Mouse (Mus musculus) lung, embryonic 16.5 days (tissue): ENCODE data around the gene Tspan11. TPM values are rescaled to one million over a fixed set of nuclear protein-coding genes. Genes with fewer than 3 reads are reported as not detected.

Source experiments
- ATAC-seq: fragments of 200-750 bp; cut with Nextera tagmentation; 2 replicates; pipeline ENCODE4 v1.8.0; 2017; ENCODE audit warnings: low read depth, mild to moderate bottlenecking, moderate library complexity
- H3K27ac ChIP-seq: fragments of 300-500 bp; sonication (generic); 2 replicates; pipeline ENCODE4 v1.5.1; 2014; ENCODE audit warnings: mild to moderate bottlenecking, control low read depth, low read length
- H3K27me3 ChIP-seq: fragments of 300-500 bp; sonication (generic); 2 replicates; pipeline ENCODE4 v1.6.1; 2014; ENCODE audit warnings: low read depth, low read length, mixed read lengths; ENCODE audit not compliant: control insufficient read depth, insufficient read depth
- H3K36me3 ChIP-seq: fragments of 300-500 bp; sonication (generic); 2 replicates; pipeline ENCODE4 v1.6.1; 2014; ENCODE audit warnings: low read length; ENCODE audit not compliant: control insufficient read depth, insufficient read depth
- H3K4me1 ChIP-seq: fragments of 300-500 bp; sonication (generic); replicated peaks from 2 replicates; pipeline ENCODE4 v1.6.1; 2014; ENCODE audit warnings: low read length, mixed read lengths; ENCODE audit not compliant: control insufficient read depth, insufficient read depth
- H3K4me2 ChIP-seq: fragments of 300-500 bp; sonication (generic); 2 replicates; pipeline ENCODE4 v1.6.1; 2014; ENCODE audit warnings: low read depth, low read length, control low read depth
- H3K4me3 ChIP-seq: fragments of 300-500 bp; sonication (generic); 2 replicates; pipeline ENCODE4 v1.5.1; 2014; ENCODE audit warnings: mild to moderate bottlenecking, low read length, control low read depth
- H3K9ac ChIP-seq: fragments of 300-500 bp; sonication (generic); 2 replicates; pipeline ENCODE4 v1.6.1; 2014; ENCODE audit warnings: low read length, control low read depth
- H3K9me3 ChIP-seq: fragments of 300-500 bp; sonication (generic); 2 replicates; pipeline ENCODE4 v1.6.1; 2016; ENCODE audit warnings: low read length; ENCODE audit not compliant: control insufficient read depth
- WGBS: fragments of 180-500 bp; shearing (Covaris S2); extraction: QIAGEN DNeasy Blood & Tissue Kit; methylation state at CpG from one replicate; pipeline ENCODE4 v1.1.7; 2014; 5-methylcytosine and 5-hydroxymethylcytosine counted together
- polyA plus RNA-seq: library from polyadenylated mRNA; unstranded; fragments of >200 nt; fragmentation: Nextera tagmentation; extraction: Ambion mirVana; gene quantifications from 2 replicates; pipeline ENCODE4 v1.2.1, GENCODE M21; 2015

Gene Tspan11
- polyA plus RNA-seq: 22.0 and 23.8 TPM in 2 replicates

DNA sequence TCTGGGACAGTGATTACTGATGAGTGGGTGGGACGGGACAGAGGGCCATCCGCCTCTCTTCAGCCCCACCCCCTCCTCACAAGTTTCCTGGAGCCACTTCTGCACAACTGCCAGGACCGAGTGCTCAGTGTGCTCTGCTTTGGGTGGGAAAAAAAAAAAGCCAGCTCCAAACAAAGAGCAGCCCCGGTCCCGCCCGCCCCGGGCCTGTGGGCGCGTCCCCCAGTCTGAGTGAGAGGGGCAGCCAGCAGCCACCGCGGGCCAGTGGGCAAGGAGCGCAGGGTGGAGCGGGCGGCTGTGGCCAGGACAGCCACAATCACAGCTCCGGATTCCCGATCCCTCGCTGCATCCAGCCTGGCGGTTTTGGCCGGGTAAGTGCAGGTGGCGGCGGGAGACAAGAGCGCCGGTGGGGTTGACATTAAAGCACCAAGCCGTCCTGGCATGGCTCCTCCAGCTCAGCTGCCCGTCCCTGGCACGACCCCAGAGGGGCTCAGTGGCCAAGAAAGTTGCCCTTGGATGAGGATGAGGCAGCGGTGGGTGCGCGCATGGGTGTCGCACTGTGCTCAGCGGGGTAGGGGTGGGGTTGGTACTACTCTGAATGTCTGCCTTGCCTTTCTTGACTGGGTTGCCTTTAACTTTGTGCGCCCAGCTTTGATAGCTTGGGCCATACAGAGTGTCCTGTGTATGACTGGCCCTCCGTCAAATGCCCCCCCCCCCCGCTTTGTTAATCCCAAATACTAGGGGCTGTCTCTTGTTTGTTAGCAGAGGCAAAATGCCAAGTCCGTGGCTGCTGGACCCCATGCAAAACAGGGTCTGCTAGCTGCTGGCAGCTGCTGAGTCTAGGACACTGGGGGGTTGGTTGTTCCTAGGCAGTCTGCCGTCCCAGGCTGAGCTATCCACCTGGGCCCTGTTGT, at the start of gene Tspan11:
Gene Tspan11, plus strand, starts transcription at position 79 of the 911 bp plus-strand sequence.
- H3K4me1 ChIP-seq: peaks cover 18% of the 10 kb centered on the region
- H3K9me3 ChIP-seq: no peaks in the 10 kb centered on the region
- no peaks in the 10 kb centered on the region for H3K36me3 ChIP-seq
- peak within 1 kb of the TSS; percentile 57 for H3K4me3 ChIP-seq
- H3K9ac ChIP-seq: peak within 1 kb of the TSS; percentile 74
- WGBS: 2% methylated on average over 36 of the region's 36 CpGs
- peak within 1 kb of the TSS; percentile 87 for H3K4me2 ChIP-seq
- H3K27me3 ChIP-seq: no peaks in the 10 kb centered on the region
- peak within 1 kb of the TSS; percentile 64 for H3K27ac ChIP-seq
- peak; percentile 79 for ATAC-seq

DNA sequence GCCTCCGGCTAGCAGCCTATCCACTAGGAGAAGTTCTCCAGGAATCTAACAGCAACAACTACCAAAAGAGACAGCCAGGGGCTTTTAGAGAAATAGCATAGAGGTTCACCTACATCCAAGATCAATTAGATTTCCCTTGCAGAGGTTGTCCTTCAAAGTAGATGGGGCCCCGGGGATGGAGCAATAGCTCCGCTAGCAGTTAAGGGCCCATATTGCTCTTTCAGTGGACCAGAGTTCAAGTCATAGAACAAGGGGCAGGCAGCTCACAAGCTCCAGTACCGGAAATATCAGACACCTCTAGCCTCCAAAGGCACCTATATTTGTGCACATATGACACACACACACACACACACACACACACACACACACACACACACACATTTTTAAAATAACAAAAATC, 49.5 kb upstream of the Tspan11 start:
- Histone ChIP-seq H3K9ac (no peak overlapping the region), H3K4me1 (no peaks in the 10 kb centered on the region), H3K4me3 (no peak overlapping the region), H3K36me3 (no peaks in the 10 kb centered on the region), H3K27me3 (no peaks in the 10 kb centered on the region), H3K27ac (no peak overlapping the region), H3K4me2 (no peak overlapping the region), H3K9me3 (no peaks in the 10 kb centered on the region)
- 93% methylated on average over 4 of the region's 4 CpGs for WGBS
- no peak for ATAC-seq

DNA sequence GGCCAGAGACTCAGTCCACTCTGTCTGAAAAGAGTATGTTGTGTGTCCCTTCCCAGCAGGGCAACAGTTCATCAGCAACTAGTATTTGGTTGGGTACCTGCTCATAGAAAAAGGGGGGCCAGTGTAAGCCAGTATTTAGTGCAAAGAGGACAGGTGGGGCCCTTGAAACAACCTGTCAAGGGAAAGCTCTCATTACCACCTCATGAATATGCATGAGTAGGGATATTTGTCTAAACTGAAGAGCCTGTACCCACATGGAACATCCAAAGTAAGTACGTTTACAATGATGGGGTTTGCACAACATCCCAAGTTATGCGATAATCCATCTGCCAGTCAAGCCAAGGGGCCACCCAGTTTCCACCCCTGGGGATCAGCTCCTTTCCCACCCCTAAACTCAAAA, 47.9 kb upstream of the Tspan11 start:
- WGBS: 78% methylated on average over 2 of the region's 2 CpGs
- Histone ChIP-seq H3K9me3 (no peaks in the 10 kb centered on the region), H3K9ac (no peak overlapping the region), H3K36me3 (no peaks in the 10 kb centered on the region), H3K4me3 (no peak overlapping the region), H3K4me1 (no peaks in the 10 kb centered on the region), H3K27ac (no peak overlapping the region), H3K27me3 (no peaks in the 10 kb centered on the region), H3K4me2 (no peak overlapping the region)
- no peak for ATAC-seq

DNA sequence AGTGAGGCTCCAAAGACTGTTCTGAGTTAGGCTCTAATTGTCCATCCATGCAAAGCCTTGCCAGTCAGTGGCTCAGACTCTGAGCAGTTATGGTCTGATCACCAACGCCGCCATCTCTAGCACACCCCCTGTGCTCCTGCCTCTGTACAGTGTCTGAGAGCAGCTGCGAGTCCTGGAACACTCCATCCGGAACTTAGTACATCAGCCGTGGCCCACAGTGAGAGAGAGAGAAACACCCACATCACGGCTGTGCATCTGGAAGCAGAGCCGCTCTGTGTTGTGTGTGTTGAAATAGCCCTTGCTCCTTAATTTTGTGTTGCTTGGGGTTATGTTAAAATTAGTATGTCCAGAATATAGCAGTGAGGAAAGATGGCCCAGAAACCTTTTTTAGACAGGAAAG, 47.2 kb upstream of the Tspan11 start:
- WGBS: 73% methylated on average over 7 of the region's 7 CpGs
- Histone ChIP-seq H3K4me1 (no peaks in the 10 kb centered on the region), H3K36me3 (no peaks in the 10 kb centered on the region), H3K9me3 (no peaks in the 10 kb centered on the region), H3K9ac (no peak overlapping the region), H3K27me3 (no peaks in the 10 kb centered on the region), H3K27ac (no peak overlapping the region), H3K4me2 (no peak overlapping the region), H3K4me3 (no peak overlapping the region)
- no peak for ATAC-seq

DNA sequence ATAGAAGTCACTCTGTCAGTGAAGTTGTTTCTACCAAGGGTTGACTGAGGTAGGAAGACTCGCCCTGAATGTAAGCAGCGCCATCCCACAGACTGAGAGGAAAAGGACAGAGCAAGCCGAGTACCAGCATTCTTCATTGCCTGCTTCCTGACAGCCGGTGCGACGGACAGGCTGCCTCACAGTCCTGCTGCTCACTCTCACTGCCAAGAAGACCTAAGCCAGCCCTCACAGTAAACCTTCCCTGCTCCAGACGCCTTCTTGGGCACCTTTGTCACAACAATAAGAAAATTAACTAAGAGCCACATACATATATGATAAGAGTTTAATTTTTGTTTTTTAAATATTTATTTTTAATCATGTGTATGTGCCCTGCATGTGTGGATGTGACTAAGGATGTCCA, 46.1 kb upstream of the Tspan11 start:
- Histone ChIP-seq H3K4me3 (no peak overlapping the region), H3K27ac (no peak overlapping the region), H3K4me2 (no peak overlapping the region), H3K36me3 (no peaks in the 10 kb centered on the region), H3K4me1 (no peaks in the 10 kb centered on the region), H3K9me3 (no peaks in the 10 kb centered on the region), H3K9ac (no peak overlapping the region), H3K27me3 (no peaks in the 10 kb centered on the region)
- no peak for ATAC-seq
- WGBS: 51% methylated on average over 7 of the region's 7 CpGs

DNA sequence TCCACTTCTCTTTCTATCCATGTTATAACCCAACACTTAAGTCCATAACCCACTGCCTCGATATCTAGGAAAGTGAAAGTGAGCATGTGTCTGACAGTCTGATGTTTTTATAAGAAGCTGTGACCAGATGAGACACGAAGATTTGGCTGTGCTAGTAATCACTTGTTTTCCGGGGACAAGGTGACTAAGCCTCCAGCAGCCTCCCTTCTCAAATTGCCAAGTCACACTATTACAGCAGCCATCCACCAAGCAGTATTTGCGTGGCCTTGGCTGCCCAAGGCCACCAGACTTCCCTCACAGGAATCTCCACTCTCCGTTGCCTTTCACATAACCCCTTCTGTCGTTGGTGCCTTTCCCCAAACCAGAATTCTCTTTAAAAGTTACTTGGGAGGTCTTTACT, 40.9 kb upstream of the Tspan11 start:
- H3K9ac ChIP-seq: no peak overlapping the region
- 54% methylated on average over 6 of the region's 6 CpGs for WGBS
- no peaks in the 10 kb centered on the region for H3K27me3 ChIP-seq
- H3K4me3 ChIP-seq: no peak overlapping the region
- H3K27ac ChIP-seq: no peak overlapping the region
- H3K4me2 ChIP-seq: no peak overlapping the region
- no peaks in the 10 kb centered on the region for H3K36me3 ChIP-seq
- no peaks in the 10 kb centered on the region for H3K4me1 ChIP-seq
- no peaks in the 10 kb centered on the region for H3K9me3 ChIP-seq
- ATAC-seq: no peak

DNA sequence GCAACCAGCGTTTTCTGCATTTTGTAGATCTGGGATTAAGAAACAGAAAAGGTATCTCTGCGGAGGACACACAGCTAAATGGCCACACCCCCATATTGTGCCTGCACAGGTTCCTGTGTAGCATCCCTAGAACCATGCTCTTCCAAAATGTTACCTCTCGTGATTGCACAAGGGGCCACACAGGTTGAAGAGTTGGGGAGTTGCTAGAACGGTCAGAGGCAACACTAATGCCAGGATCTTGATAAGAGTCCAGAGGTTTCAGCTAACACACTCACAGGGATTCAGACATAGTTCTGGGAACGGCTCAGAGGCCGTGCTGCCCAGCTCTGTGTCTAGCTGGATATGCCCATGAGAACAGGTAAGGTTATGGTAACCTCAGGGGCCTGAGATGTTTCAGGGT, 37.9 kb upstream of the Tspan11 start:
- no peak for ATAC-seq
- Histone ChIP-seq H3K36me3 (no peaks in the 10 kb centered on the region), H3K4me2 (no peak overlapping the region), H3K27me3 (no peaks in the 10 kb centered on the region), H3K27ac (no peak overlapping the region), H3K4me3 (no peak overlapping the region), H3K9me3 (no peaks in the 10 kb centered on the region), H3K4me1 (peaks cover 14% of the 10 kb centered on the region), H3K9ac (no peak overlapping the region)
- 52% methylated on average over 6 of the region's 6 CpGs for WGBS

DNA sequence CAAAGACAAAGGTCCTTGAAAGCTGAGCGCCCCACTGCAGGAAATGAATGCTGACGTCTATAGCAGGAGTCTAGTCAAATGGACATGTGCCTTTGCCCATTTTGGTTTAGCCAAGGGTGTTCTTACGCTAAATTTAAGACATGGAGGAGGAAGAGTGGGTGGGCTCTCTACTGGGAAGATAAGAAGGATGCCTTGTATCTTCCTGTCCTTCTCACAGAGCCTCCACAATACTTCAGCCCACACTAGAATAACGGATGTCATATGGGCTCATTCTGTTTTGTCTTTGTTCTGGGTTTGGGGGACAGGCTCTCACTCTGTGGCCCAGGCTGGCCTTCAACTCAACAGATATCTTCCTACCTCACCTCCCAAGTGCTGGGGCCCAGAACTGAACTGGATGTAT, 35.8 kb upstream of the Tspan11 start:
- no peak overlapping the region for H3K9ac ChIP-seq

DNA sequence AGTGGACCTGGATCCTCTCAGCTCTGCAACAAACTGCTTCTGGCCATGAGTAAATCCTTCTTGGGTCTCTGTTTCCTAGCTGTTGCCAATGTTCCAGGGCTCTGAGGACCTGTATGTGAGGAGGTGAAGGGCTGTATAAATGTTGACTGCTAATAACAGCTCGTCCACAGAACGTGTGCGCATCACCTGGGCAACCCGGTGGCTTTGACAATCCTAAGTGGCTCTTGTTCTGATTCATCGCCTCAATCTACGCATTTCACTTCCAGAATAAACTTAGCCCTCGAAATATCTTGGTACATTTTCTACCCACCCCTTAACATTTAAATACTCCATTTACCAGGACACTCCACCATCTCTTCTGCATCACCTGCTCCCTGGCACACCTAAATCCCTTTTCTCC, 34.1 kb upstream of the Tspan11 start:
- H3K4me1 ChIP-seq: peaks cover 17% of the 10 kb centered on the region
- H3K9me3 ChIP-seq: no peaks in the 10 kb centered on the region
- H3K27me3 ChIP-seq: no peaks in the 10 kb centered on the region
- no peak overlapping the region for H3K4me3 ChIP-seq
- peak overlapping the region; percentile 88 for H3K27ac ChIP-seq
- no peak overlapping the region for H3K9ac ChIP-seq
- 68% methylated on average over 7 of the region's 7 CpGs for WGBS
- peak; percentile 20; the same call in 1 of the 2 replicates for ATAC-seq
- H3K4me2 ChIP-seq: peak overlapping the region; percentile 48
- H3K36me3 ChIP-seq: no peaks in the 10 kb centered on the region

More for the DNA sequence above, 35.8 kb upstream of the Tspan11 start:
- H3K4me1 ChIP-seq: peaks cover 17% of the 10 kb centered on the region
- H3K9me3 ChIP-seq: no peaks in the 10 kb centered on the region
- WGBS: 83% methylated on average over 4 of the region's 4 CpGs
- H3K4me2 ChIP-seq: no peak overlapping the region
- H3K4me3 ChIP-seq: no peak overlapping the region
- H3K27ac ChIP-seq: no peak overlapping the region
- H3K36me3 ChIP-seq: no peaks in the 10 kb centered on the region
- H3K27me3 ChIP-seq: no peaks in the 10 kb centered on the region
- ATAC-seq: no peak
